Mouse (Mus musculus): ENCODE data around the gene Mycbp2.

- TF ChIP-seq GATA1 (IDR thresholded peaks at IDR 0.05; ENCODE audit: borderline replicate concordance, low read length) = no peak
- no peak for TF ChIP-seq FLI1 (IDR thresholded peaks at IDR 0.05; ENCODE audit: low read length)
Measured at GRCm38 (mm10) chr14:103356066-103356465, 9.5 kb upstream of the Mycbp2 start.

All from megakaryocyte, embryonic 14.5 days (primary cell).